Mouse (Mus musculus) ES-E14 (cell line): Measurements from ENCODE around the gene Ucn2. TPM values are rescaled to one million over a fixed set of nuclear protein-coding genes. Genes with fewer than 3 reads are reported as not detected.

Source experiments
- DNase-seq: peaks from one replicate; pipeline ENCODE4 v3.0.0-alpha.2; 2013; ENCODE audit warnings: low read depth, low spot score
- H3K27ac ChIP-seq: 2 replicates; pipeline ENCODE4 v1.5.1; 2012; ENCODE audit warnings: low read depth, mild to moderate bottlenecking, low read length, moderate library complexity, mixed read lengths; ENCODE audit not compliant: poor library complexity, insufficient read depth, severe bottlenecking
- H3K36me3 ChIP-seq: 2 replicates; pipeline ENCODE4 v1.6.1; 2012; ENCODE audit warnings: mild to moderate bottlenecking, low read length, moderate library complexity, mixed read lengths; ENCODE audit not compliant: control insufficient read depth, poor library complexity, insufficient read depth, severe bottlenecking
- H3K4me1 ChIP-seq, 2 experiments: fragments of 150-350 bp in 1 of 2; sonication (generic) in 1 of 2; 2 replicates each; pipeline ENCODE4 v1.6.1; 2012; ENCODE audit warnings: low read length in 2 of 2, mild to moderate bottlenecking in 1 of 2, mixed read lengths in 1 of 2; ENCODE audit not compliant: control insufficient read depth in 2 of 2, insufficient read depth in 2 of 2, poor library complexity in 1 of 2
- H3K4me3 ChIP-seq, 2 experiments: fragments of 150-350 bp in 1 of 2; sonication (generic) in 1 of 2; 2 replicates each; pipeline ENCODE4 v1.5.1; 2012; ENCODE audit warnings: low read length in 2 of 2, low read depth in 1 of 2, mild to moderate bottlenecking in 1 of 2, mixed read lengths in 1 of 2; ENCODE audit not compliant: insufficient read depth in 1 of 2, poor library complexity in 1 of 2, severe bottlenecking in 1 of 2
- H3K9ac ChIP-seq: 2 replicates; pipeline ENCODE4 v1.6.1; 2012; ENCODE audit warnings: low read depth, mild to moderate bottlenecking, low read length, mixed read lengths; ENCODE audit not compliant: poor library complexity, insufficient read depth, severe bottlenecking
- H3K9me3 ChIP-seq: fragments of 150-350 bp; sonication (generic); 2 replicates; pipeline ENCODE4 v1.6.1; 2012; ENCODE audit warnings: low read depth, mild to moderate bottlenecking, low read length; ENCODE audit not compliant: control insufficient read depth, insufficient read depth
- CHD2 ChIP-seq: IDR thresholded peaks from 2 replicates; pipeline ENCODE4 v1.6.1; 2014; ENCODE audit warnings: mild to moderate bottlenecking, low read depth, low read length, inconsistent platforms
- HCFC1 ChIP-seq: IDR thresholded peaks from 2 replicates; pipeline ENCODE4 v1.6.1; 2012; ENCODE audit warnings: low read length, inconsistent platforms, borderline replicate concordance; ENCODE audit not compliant: insufficient read depth
- MAFK ChIP-seq: IDR thresholded peaks from 2 replicates; pipeline ENCODE4 v1.6.1; 2014; ENCODE audit warnings: mild to moderate bottlenecking, low read depth, low read length, inconsistent platforms; ENCODE audit not compliant: insufficient read depth
- ZC3H11A ChIP-seq: IDR thresholded peaks from 2 replicates; pipeline ENCODE4 v1.6.1; 2012; ENCODE audit warnings: low read depth, mild to moderate bottlenecking, inconsistent platforms, low read length, borderline replicate concordance
- ZNF384 ChIP-seq: IDR thresholded peaks from 2 replicates; pipeline ENCODE4 v1.6.1; 2012; ENCODE audit warnings: low read depth, low read length, inconsistent platforms
- in situ Hi-C, 2 experiments: fragments of 600-800 bp; cut with MboI; formaldehyde crosslinking; loops; one replicate each; pipeline ENCODE4 v1.15.1; 2025; ENCODE audit warnings: low sequenced_read_pairs in 2 of 2, inconsistent platforms in 1 of 2; ENCODE audit not compliant: unreplicated experiment in 2 of 2
- total RNA-seq: library from RNA; depleted of rRNA; stranded (reverse); fragments of 300-350 nt; gene quantifications from 2 replicates; pipeline ENCODE4 v1.2.3, GENCODE M21; 2012

Ucn2 gene
- total RNA-seq, 1 experiment = 0.36 TPM

GRCm38 (mm10) chr9:109027521-109027920 lies 41.7 kb downstream of the Ucn2 start:
- no peaks in the 10 kb centered on the region for H3K9me3 ChIP-seq
- H3K36me3 ChIP-seq = no peaks in the 10 kb centered on the region
- H3K27ac ChIP-seq = no peak overlapping the region
- TF ChIP-seq HCFC1 (no peak), ZNF384 (no peak), ZC3H11A (no peak), MAFK (no peak), CHD2 (no peak)
- H3K9ac ChIP-seq = no peak overlapping the region
- H3K4me1 ChIP-seq = peaks cover 0 to 6% of the 10 kb centered on the region in 2 experiments; a peak in 1 of 4 replicates
- H3K4me3 ChIP-seq = no peak overlapping the region
- no peak for DNase-seq
- in situ Hi-C loops = no loop called here

GRCm38 (mm10) chr9:109028421-109028820 lies 42.6 kb downstream of the Ucn2 start:
- TF ChIP-seq ZC3H11A = no peak
- no peak for TF ChIP-seq HCFC1
- no peak for TF ChIP-seq MAFK
- no peak for TF ChIP-seq CHD2
- TF ChIP-seq ZNF384 = no peak
- Histone ChIP-seq H3K36me3 (no peaks in the 10 kb centered on the region), H3K27ac (no peak overlapping the region), H3K4me1 (peaks cover 0 to 11% of the 10 kb centered on the region in 2 experiments; a peak in 1 of 4 replicates), H3K9ac (no peak overlapping the region), H3K9me3 (no peaks in the 10 kb centered on the region), H3K4me3 (no peak overlapping the region)
- DNase-seq = no peak
- in situ Hi-C loops = no loop called here

- TF ChIP-seq HCFC1 = no peak
- no peak for TF ChIP-seq ZC3H11A
- no peak for TF ChIP-seq MAFK
- in situ Hi-C loops = no loop called here
- Histone ChIP-seq H3K4me1 (peaks cover 0 to 12% of the 10 kb centered on the region in 2 experiments; a peak in 1 of 4 replicates), H3K4me3 (no peak overlapping the region), H3K9ac (no peak overlapping the region), H3K9me3 (no peaks in the 10 kb centered on the region), H3K36me3 (no peaks in the 10 kb centered on the region), H3K27ac (no peak overlapping the region)
- DNase-seq = no peak
These were observed 43.1 kb downstream of the Ucn2 start for GRCm38 (mm10) chr9:109028919-109029318.

GRCm38 (mm10) chr9:109030312-109030711 lies 44.5 kb downstream of the Ucn2 start:
- no peaks in the 10 kb centered on the region for H3K36me3 ChIP-seq
- H3K4me1 ChIP-seq = peaks cover 0 to 12% of the 10 kb centered on the region in 2 experiments; a peak in 1 of 4 replicates
- no peak overlapping the region for H3K4me3 ChIP-seq
- H3K27ac ChIP-seq = no peak overlapping the region
- no peak overlapping the region for H3K9ac ChIP-seq
- TF ChIP-seq ZNF384 (no peak), HCFC1 (no peak), MAFK (no peak), ZC3H11A (no peak), CHD2 (no peak)
- H3K9me3 ChIP-seq = no peaks in the 10 kb centered on the region
- DNase-seq = no peak
- in situ Hi-C loops = no loop called here

- no peak overlapping the region for H3K9ac ChIP-seq
- peaks cover 0 to 12% of the 10 kb centered on the region in 2 experiments; a peak in 1 of 4 replicates for H3K4me1 ChIP-seq
- DNase-seq = no peak
- H3K27ac ChIP-seq = no peak overlapping the region
- H3K36me3 ChIP-seq = no peaks in the 10 kb centered on the region
- in situ Hi-C loops = no loop called here
- no peaks in the 10 kb centered on the region for H3K9me3 ChIP-seq
- H3K4me3 ChIP-seq = no peak overlapping the region
- TF ChIP-seq ZNF384 (no peak), CHD2 (no peak), HCFC1 (no peak), MAFK (no peak), ZC3H11A (no peak)
These were observed 45.2 kb downstream of the Ucn2 start for GRCm38 (mm10) chr9:109031001-109031400.
